Mouse (Mus musculus): Measurements from ENCODE around the gene 4930518I15Rik.
"Not testable (repeated sequence)": the region's sequence is repeated elsewhere in the genome, so short reads cannot be mapped to it uniquely, and the experiment has no call there.

- TF ChIP-seq EP300, CTCF (IDR thresholded peaks at IDR 0.05; ENCODE audit: low read depth): not testable (repeated sequence)
Measured at GRCm38 (mm10) chr2:156885666-156886065, 27.9 kb upstream of the 4930518I15Rik start.
